Mouse (Mus musculus) neutrophil, adult 65 days (primary cell): ENCODE measurements around the gene Gm20831. TPM values are rescaled to one million over a fixed set of nuclear protein-coding genes. Genes with fewer than 3 reads are reported as not detected.

ENCODE experiments used
- total RNA-seq: library from RNA; stranded (reverse); gene quantifications from 2 replicates; pipeline ENCODE4 v1.2.4, GENCODE M21; 2023

Gene Gm20831
- total RNA-seq: not detected in 2 replicates

GRCm38 (mm10) chrY:17874441-17874840 lies at the start of gene Gm20831, which contains the start of gene Gm20772:
TSS of gene Gm20831 (plus strand) at chrY:17874741.
TSS of gene Gm20772 (plus strand) at chrY:17874741.

DNA sequence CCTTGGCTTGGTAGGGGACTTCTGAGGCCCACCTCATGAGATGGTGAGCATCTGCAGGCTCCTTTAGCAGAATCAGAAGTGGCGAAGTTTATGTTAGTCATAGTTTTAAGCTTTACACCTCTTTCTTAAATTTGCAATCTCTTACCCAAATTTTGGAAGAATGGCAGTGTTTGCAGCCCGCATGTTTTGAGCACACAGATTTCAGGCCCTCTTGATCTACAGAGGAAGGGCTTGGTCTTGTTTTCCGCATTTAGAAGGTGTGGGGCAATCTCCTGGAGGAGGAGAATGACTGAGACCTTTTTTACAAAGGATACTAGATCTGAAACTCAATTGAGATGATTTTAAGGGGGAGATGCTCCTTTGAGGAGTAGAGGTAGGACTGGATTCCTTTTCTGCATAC lies 28.4 kb upstream of the Gm20831 start, which contains the start of gene Gm21904:
Gene Gm21904 (minus strand): TSS at position 101 of the 400 bp plus-strand sequence.

GRCm38 (mm10) chrY:17937230-17937629 lies 62.7 kb downstream of the Gm20831 start, which contains the start of gene Srsy:
TSS of gene Srsy (minus strand) at chrY:17937330.

Other genes with a start within 250 kb of the Gm20831 start
- gene Gm21904, start 28.5 kb upstream of the Gm20831 start, total RNA-seq: not detected in 2 replicates
- gene Gm20772, start within 50 bp of the Gm20831 start, total RNA-seq: not detected in 2 replicates
- gene Srsy, start 62.6 kb downstream of the Gm20831 start, total RNA-seq: not detected in 2 replicates
- not detected in 2 replicates for gene Gm21764, start 187.1 kb downstream of the Gm20831 start, total RNA-seq
- not detected in 2 replicates for gene Ssty1, start 214.4 kb downstream of the Gm20831 start, total RNA-seq